Mouse (Mus musculus) right cerebral cortex, adult 2 months (tissue): Measurements from ENCODE around the gene Rnf8.
A peak's percentile ranks its signal among the peaks of the same experiment; 100 is the strongest.
"Not testable (repeated sequence)": the region's sequence is repeated elsewhere in the genome, so short reads cannot be mapped to it uniquely, and the experiment has no call there.

ENCODE experiments used
- DNase-seq, 2 experiments: peaks; one replicate each; pipeline ENCODE4 v3.0.0; 2021 to 2022; ENCODE audit warnings: low spot score in 2 of 2

The Rnf8 gene

DNA sequence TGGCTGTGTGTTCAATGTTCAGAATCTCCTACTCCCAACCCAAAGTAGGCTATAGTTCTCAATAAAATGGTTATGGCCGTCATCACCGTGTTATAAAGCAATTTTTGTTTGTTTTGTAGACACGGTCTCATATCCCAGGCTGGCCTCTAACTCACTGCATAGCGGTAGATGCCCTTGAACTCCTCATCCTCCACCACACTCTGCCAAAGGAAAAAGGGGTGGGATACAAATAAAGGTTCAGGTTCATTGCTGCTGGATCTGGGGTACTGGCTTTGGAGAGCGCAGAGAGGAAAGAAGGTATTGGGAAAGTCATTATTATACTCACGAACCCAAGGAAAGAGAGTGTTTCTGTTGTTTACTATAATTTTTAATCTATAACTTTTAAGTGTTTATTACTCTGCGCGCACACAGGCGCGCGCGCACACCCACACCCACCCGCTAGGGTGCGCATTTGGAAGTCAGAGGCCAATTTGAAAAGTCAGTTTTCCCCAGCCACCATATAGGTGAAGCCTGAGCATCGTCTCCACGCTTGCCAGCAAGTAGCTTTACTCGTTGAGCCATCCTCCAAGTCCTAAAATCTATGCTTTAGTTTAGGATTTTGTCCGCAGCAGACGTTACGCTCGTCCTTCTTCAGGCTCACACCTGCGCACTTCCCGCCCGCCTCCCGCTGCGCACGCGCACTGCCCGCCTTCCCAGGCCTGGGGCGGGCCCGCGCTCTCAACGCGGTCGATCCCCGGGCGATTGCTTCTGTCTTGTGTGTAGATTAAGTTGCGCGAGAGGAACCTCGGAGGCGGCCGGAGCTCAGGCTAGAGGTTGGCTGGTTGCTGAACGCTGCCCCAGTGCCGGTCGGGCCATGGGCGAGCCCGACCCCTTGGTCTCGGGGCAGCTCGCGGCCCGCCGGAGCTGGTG, at the start of gene Rnf8, which contains the start of gene Gm28043:
Gene Rnf8 (plus strand): TSS at position 676 of the 909 bp plus-strand sequence.
Gene Gm28043 (plus strand): TSS at position 762 of the 909 bp plus-strand sequence.
- peak; percentile 93 to 94 for DNase-seq

DNA sequence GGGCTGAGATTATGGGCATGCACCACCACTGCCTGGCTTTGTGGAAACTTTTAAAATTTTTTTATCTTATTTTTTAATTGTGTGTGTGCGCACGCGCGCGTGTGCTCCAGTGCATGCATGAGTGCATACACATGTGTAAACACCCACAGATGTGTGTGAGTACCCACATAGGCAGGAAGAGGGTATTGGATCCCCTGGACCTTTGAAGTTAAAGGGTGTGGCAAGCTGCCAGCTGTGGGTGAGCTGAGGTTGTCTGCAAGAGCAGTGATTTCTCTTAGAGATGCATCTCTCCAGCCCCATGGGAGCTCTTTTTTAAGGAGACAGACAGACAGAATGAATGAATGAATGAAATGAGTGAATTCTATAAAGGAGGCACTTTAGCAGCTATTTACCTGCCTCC, 49.1 kb upstream of the Rnf8 start:
- DNase-seq: no peak

DNA sequence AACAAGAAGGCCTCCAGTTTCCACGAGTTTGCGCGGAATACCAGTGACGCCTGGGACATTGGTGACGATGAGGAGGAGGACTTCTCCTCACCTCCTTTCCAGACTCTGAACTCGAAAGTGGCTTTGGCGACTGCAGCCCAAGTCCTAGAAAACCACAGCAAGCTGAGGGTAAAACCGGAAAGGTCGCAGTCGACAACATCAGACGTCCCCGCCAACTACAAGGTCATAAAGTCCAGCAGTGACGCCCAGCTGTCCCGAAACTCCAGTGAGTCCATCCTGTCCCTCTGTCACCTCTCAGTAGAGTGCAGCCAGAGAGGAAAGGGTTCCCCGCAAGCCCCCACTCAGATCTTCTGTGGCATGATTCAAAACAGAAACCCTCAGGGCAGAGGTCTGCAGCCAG, 46.2 kb upstream of the Rnf8 start:
- DNase-seq: no peak

DNA sequence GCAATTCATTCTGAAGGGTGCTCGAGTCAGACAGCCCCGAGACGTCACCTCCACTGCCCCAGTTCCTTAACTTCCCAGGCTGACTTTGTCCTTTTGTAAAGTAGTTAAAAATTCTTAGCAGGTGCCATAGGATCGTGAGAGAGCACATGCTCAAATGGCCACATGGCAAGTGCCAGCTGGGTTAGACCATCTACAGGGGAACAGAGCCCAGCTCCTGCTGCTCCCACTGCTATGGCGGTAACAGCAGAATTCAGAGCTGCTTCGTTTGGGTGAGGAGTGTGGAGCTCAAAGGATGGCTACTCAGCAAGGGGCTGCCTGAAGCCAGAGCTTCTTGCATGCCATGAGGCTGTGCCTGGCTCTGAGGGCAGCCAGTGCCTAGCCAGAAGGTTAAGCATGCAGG, 44.8 kb upstream of the Rnf8 start:
- no peak for DNase-seq

DNA sequence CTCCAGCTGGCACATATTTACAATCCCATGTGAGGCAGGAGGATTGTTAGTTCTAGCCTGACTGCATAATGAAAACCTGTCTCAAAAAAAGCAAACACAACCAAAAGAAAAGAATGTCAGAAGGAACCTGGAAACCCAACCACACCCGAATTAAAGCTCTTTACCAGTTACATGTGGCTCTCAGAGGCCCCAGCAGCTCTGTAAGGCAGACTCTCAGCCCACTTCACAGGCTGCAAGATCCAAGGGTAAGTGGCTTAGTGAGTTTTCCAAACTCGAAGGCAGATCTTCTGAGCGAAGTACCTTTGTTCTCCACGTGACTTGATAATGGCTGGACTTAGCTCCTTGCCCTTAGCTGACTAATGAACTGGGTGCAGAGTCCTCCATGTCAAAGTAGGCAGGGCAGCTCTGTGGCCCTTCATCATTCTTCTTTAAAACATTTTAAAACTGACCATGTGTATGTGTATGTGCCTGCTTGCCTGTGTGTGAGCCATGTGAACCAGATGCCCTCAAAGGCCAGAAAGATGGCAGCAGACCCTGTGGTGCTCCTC, 34.9 kb upstream of the Rnf8 start:
- DNase-seq: no peak

DNA sequence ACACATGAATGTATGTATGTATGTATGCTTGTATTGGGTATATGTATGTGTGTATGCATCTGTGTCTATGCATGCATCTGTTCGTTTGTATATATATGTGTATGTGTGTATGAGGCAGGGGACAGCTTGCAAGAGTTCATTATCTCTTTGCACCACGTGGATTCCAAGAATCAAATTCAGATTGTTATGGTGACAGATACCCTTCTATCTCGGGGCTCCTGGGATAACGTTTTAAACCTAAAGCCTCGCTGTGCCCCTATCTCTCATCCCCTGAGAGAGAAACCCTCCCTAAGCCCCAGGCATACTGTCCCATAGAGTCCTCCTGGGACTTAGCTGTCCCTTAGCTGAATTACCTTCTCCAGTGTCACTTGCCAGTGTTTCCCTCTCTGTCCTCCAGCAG, 31.0 kb upstream of the Rnf8 start:
- DNase-seq: no peak

DNA sequence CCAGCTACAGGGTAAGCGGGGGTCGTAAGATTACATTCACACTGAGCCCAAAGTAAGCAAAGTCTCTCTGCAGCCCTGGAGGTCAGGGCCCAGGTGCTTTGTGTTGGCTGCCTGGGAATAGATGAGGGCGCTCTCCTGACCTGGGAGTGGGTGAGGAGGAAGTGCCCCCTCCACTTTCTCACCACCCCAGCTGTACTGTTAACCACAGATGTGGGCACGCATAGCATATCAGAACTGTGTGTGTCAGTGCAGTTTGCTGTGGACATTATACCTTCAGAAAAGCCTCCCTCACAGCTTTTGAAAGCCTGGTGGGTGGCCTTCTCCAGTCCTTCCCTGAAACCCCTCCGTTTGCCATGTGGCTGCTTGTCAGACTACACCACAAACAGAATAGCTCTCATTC, 30.3 kb upstream of the Rnf8 start:
- no peak for DNase-seq

DNA sequence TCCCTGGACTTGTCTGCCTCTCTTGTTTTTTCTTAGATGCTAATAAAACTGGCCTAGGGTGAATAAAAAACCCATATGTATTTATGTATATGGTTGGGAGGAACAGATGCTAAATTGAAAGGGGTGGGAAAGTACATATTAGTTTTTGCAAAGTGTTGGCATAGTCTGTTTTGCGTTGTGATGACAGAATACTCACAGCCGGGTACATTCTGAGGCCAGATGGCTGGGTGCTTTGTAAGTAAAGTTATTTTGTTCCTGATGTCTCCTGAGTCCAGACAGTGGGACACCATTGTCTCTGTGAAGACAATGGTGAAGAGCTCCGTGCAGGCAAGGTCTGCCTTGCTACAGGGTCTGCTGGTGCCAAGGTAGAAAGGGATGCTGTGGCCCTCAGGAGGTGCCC, 29.9 kb upstream of the Rnf8 start:
- no peak for DNase-seq

DNA sequence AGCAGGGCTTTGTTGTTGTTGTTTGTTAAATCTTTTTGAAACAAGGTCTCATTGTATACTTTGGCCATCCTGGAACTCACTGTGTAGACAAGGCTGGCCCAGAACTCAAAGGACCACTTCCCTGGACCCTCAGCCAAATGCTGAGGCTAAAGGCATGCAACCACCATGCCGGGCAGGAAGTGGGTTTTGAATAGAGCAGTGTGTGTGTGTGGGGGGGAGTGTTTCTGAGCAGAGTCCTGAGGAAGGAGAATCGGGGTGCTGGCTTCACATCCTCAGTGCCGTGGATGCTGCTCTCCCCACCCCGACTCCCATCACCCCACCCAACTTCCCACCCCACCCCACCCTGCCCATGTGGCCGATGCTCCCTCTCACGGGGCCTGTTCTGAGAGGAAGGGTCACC, 29.1 kb upstream of the Rnf8 start:
- DNase-seq: no peak

DNA sequence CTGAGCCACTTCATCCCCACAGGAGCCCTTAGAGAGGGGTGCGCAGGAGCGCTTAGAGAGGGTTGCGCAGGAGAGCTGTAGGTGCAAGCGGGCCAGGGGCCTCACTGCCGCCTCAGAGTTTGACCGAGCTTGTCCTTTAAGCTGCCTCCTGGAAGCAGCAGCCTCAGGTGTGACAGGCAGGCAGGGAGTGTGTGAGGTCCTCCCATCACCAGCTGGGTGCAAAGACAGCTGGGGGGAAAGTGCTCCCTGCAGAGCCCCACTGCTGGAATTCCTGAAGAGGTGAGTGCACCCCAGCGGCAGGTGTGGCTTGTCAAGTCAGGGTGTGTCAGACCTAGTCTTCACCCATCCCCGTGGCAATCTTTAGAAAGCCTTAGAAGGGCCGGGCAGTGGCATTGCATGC, 27.7 kb upstream of the Rnf8 start:
- DNase-seq: no peak

DNA sequence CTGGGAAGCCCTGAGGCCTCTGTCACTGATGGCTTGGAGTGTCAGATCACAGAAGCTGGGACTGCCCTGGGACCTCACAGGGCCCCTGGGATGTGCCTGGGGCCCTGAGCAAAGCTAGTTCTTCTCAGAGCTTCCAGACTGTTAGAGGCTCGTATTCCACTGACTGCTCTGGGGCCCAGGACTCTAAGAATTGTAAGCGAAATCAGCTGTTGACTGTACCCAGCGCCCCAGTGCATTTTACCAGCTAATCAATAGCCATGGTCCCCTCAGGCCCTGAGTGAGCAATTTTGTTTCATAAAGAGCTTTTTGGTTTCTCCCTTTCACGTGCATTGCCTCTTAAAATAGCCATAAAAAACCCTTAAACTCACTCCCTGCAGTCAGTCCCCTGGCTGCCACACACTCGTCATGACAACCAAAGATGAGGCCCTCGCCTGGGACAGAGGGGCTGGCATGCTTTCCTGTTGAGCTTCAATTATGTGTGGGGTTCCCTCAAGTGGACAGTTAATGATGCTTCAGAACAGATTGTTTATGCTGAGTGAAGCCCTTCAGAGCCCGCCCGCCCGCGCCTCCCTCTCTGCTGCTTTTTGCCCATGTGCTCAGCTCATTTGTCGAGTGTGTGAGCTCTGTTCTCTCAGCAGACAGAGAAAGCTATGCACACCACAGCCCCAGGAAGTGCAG, 25.2 kb upstream of the Rnf8 start:
- peak; percentile 15 to 34 for DNase-seq

DNA sequence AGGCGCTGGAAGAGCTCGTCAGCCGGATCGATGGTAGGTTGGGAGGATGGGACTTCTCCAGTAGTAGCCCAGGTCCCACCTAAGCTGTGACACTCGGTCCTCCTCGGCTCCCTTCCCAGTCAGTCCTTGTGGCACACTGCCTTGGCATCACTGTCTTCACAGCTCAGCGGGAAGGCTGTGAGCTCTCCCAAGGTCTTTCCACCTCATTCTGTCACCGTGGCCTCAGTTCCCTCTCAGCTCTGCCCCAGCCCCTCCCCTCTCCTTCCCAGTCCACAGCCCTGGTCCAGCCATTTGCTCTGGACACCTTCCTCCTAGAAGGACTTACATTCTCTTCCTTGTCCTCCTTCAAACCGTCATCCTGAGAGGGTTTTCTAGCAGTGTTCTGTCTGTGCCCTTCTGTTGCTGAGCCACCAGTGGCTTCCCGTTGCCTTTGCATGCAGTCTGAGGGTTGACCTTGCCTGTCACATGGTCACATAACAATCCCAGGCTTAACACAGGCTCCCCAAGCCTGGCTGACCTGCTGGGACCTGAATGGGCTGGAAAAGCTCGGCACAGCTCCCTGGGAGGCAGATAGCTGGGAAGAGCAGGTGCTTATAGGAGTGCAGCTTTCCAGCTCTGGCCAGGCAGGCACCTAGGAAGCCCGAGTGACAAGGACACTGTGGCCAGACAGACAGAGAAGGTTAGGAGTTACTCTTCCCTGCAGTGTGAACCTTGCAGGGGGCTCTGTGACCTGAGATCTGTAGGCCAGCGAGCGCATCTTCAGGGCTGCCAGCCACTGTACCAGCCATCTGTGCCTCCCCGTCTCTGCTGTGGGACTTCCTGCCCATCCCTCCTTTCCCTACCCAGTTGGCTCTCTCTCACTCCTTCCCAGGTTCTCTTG, 18.5 kb upstream of the Rnf8 start:
- DNase-seq: no peak

DNA sequence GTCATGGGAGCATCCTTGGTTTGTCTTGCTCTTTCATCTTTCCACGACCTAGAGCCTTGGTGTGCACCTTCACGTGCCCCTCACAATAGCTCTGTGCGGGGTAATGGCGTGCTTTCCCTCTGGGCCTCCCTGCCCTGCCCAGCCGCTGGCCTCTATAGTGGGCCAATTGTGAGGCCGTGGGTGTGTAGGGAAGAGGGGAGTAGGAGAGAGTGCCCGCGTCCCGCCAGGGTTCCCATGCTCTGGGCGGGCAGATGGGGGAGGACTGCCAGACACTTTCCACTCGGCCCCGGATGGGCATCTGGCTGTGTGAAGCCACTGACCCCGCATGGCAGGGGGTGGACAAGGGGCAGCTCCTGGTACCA, 17.8 kb upstream of the Rnf8 start:
- no peak for DNase-seq

DNA sequence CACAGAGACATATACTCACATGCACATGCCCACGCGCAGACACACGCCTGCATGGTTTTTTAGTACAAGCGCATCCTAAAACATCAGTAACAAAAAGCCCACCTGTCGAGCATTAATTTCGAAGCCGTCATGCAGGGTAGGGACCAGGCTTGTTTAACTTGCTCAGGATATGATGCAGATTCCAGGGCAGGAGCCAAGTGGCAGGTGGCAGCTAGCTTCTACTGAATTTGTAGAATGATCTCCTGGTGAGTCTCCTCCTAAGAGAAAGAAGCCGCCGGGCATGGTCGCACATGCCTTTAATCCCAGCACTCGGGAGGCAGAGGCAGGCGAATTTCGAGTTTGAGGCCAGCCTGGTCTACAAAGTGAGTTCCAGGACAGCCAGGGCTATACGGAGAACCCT, 15.5 kb upstream of the Rnf8 start:
- no peak for DNase-seq

DNA sequence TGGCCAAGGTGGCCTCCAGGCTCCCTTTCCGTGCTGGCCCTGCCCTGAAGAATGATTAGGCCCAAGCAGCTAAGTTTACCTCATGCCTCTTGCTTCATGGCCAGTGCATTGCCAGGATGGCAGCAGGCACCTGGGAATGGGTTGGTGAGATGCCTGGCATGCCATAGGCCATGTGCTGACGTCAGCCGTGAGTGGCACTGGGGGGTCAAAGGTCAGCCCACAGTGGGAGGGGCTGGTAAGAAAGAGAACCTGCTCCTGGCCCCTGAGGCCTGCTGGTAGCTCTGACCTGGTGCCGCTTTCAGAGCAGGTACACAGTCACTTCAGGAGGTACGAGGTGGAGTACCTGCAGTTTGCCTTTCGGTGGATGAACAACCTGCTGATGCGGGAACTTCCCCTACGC, 15.1 kb upstream of the Rnf8 start:
- DNase-seq: no peak

DNA sequence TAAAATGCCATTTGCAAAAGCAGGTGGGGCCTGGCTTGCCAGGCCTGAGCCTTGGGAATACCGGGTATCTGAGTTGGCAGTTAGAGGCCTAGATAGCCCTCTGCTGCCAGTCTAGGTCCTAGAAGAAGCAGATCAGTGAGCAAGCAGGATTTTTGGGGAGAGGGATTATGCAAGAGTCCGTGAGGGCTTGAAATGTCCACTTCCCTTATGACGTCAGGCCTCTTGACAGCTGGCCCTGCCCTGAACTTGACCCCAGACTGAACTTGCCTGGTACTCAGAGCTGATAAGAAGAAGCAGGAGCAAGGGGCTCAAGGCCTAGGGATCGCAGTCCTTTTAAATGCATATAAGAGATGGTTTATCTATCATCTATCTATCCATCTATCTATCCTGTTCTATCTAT, 13.2 kb upstream of the Rnf8 start:
- no peak for DNase-seq

DNA sequence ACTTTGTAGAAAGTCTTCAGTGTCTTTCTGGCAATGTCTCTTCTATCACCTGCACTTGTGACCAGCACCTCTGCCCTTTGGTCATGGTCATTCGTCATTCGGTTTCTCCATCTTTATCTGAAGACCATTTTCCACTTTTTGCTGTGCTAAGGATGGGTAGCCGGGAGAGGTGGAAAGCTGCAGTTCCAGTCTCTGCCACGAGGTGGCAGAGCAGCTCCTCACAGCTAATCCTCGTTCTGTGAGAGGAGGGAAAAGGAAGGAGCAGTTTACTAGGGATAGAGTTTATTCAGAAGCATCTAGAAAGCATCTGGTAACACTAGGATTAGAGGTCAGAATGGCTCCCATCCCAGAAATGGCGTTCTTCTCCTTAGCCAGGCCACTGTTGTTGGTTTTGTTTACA, 11.3 kb upstream of the Rnf8 start:
- peak; percentile 88 to 89 for DNase-seq

DNA sequence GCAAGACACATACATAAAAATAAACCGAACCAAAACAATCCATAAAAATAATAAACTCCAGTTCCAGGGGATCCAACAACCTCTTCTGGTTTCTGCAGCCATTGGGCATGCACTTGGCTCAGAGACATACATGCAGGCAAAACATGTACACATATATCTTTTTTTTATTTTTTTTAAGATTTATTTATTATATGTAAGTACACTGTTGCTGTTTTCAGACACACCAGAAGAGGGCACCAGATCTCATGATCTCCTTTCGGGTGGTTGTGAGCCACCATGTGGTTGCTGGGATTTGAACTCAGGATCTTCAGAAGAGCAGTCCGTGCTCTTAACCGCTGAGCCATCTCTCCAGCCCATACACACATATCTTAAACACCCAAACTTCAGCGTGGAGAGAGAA, 1.1 kb upstream of the Rnf8 start:
- DNase-seq: not testable (repeated sequence)

DNA sequence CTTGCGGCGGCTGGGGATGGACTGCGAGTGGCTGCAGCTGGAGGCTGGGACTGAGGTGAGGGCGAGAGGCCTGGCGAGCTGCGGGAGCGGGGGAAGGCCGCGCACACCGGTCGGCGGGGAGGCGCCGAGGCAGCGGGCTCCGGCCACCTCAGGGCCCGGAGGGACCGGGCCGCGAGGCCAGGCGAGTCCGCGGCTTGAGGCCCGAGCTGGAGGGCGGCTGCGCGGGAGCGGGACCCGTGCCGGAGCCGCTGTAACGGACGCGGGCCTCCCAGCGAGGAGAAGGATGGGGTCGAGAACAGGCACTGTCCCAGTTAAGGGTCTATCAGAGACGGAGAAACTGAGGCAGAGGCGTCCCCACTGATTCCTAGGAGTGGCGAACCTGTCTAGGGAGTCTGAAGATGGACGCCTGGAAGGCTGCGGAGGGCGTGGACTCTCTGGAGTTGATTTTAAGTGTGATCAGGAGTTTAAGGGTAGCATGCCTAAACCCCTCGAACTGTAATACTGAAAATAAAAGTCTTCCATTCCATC, 498 bp downstream of the Rnf8 start:
- peak; percentile 18 to 30 for DNase-seq

DNA sequence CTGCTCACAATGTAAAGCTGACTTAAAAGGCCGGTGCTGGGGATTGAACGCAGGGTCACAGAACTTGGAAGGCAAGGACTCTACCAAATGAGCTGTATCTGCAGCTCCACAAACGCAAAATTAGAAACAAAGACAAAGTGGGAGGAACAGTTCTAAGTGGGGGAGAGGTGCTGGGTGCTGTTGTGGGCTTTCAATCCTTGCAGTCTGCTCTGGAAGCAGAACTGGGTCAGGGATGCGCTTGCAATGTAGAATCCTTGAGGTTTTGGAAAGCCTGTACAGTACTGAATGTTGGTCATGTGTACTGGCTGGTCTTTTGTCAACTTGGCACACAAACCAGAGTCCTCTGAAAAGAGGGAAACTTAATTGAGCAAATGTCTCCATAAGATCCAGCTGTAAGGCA, 1.0 kb downstream of the Rnf8 start:
- DNase-seq: peak in 1 of 2 experiments; percentile 27

DNA sequence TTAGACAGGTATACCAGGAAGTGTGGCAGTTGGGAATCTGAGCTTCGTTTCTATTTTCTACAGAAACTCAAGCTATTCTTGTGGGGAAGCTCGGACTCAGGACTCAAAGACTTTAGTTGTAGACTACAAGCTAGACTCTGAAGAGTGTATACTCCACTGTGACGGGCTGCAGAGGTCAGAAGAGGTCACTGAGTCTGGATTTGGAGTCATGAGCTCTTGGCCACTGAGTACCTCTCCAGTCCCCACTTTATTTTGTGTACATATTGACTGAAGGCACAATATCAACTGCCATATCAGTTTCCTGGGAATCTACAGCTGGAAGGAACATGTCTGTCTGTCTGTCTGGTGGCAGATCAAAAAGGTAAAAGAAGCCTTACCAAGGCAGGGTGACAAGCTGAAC, 4.6 kb downstream of the Rnf8 start:
- DNase-seq: no peak

DNA sequence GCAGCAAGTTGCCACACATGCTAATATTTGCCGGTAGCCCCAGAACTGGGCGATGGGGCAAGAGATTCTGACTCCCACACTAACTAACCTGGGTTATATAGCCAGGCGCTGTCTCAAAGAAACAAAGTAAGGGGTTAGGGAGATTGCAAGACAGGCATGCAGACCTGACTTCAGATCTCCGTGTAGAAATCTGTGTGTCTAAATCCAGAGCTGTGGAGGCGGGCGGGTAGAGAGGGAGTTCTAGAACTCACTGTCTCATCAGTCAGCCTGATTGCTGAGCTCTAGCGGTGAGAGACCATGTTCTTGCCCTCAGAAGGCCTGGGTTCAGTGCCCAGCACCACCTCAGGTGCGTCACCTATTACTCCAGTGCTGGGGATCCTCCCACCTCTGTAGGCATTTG, 8.9 kb downstream of the Rnf8 start:
- peak in 1 of 2 experiments; percentile 29 for DNase-seq
